Comparison of ENCODE assay signal across 22 mouse cellular contexts in the genomic region with DNA sequence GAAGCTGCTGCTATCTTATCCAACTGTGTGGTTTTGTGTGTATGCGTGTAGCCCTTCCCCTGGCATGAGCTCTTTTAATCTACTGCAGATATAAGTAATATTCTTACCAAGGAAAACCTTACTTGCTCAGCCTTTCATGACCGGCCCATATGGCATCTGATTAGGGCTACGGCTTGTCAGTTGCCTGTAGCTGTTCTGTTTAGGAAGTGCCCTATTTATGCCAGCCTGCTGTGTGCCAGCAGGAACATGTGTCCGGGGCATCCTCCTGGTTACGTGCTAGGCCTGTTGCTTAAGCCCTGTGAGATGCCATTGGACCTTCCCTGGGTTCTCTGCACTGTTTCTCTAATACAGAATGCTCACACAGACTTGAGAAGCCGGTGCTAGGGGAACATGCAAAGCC.
DNase-seq lines count a peak whose midpoint lies in the region; ATAC-seq lines count a peak whose summit lies in the region.
"Had no signal": no experiment of that assay in that cellular context is flagged by ENCODE, and none has a peak within 500 bp of the region (broad histone marks: within the 10 kb centered on the region; RNA-seq: fewer than 3 reads in every experiment).

No protein-coding gene starts in this region.

- peaks cover 9% of the 10 kb centered on the region; the same call in 1 of the 2 replicates for H3K4me1 ChIP-seq in forebrain, embryonic 16.5 days (replicated peaks; ENCODE audit: control insufficient read depth, insufficient read depth, low read length)
- no peaks in the 10 kb centered on the region for H3K4me1 ChIP-seq in forebrain, embryonic 11.5 days (replicated peaks; ENCODE audit: control insufficient read depth, insufficient read depth, low read length)
- H3K4me1 ChIP-seq in neural tube, embryonic 14.5 days (ENCODE audit: control insufficient read depth, insufficient read depth, low read length), result no peaks in the 10 kb centered on the region
- 0 out of 2 replicates have a peak, but pooled peaks cover 4% of the 10 kb centered on the region for H3K4me1 ChIP-seq in neural tube, embryonic 15.5 days
- H3K4me1 ChIP-seq: heart, embryonic 10.5 days had no signal

- H3K4me3 ChIP-seq in forebrain, embryonic 16.5 days (replicated peaks; ENCODE audit: low read length), result no peak overlapping the region
- no peak overlapping the region for H3K4me3 ChIP-seq in forebrain, embryonic 11.5 days (ENCODE audit: low read depth, low read length)
- no peak overlapping the region for H3K4me3 ChIP-seq in neural tube, embryonic 14.5 days (ENCODE audit: low read depth, low read length)
- H3K4me3 ChIP-seq in neural tube, embryonic 15.5 days (replicated peaks), result no peak overlapping the region
- H3K4me3 ChIP-seq: erythroblast, embryonic 14.5 days; heart, embryonic 10.5 days; midbrain, embryonic 13.5 days had no signal

- WGBS in forebrain, embryonic 16.5 days, result 62% methylated on average over 6 of the region's 6 CpGs
- WGBS in forebrain, embryonic 11.5 days, result 89% methylated on average over 6 of the region's 6 CpGs
- WGBS in neural tube, embryonic 14.5 days, result 75% methylated on average over 6 of the region's 6 CpGs
- WGBS in neural tube, embryonic 15.5 days, result 72% methylated on average over 6 of the region's 6 CpGs

- no peak overlapping the region for H3K4me2 ChIP-seq in forebrain, embryonic 16.5 days (ENCODE audit: low read length)
- no peak overlapping the region for H3K4me2 ChIP-seq in forebrain, embryonic 11.5 days (ENCODE audit: low read depth, low read length, severe bottlenecking)
- H3K4me2 ChIP-seq in neural tube, embryonic 14.5 days (ENCODE audit: low read depth, low read length), result no peak overlapping the region
- H3K4me2 ChIP-seq in neural tube, embryonic 15.5 days, result no peak overlapping the region
- H3K4me2 ChIP-seq: midbrain, embryonic 13.5 days had no signal

- H3K9me3 ChIP-seq in forebrain, embryonic 16.5 days (ENCODE audit: control insufficient read depth, low read length), result no peaks in the 10 kb centered on the region
- no peaks in the 10 kb centered on the region for H3K9me3 ChIP-seq in forebrain, embryonic 11.5 days (ENCODE audit: control insufficient read depth, low read length)
- H3K9me3 ChIP-seq in neural tube, embryonic 14.5 days (ENCODE audit: control insufficient read depth, low read length), result no peaks in the 10 kb centered on the region
- no peaks in the 10 kb centered on the region for H3K9me3 ChIP-seq in neural tube, embryonic 15.5 days (replicated peaks)
- H3K9me3 ChIP-seq: midbrain, embryonic 13.5 days had no signal

- peak; percentile 5 for DNase-seq in cerebellum, adult 9-11 months
- no peak for DNase-seq in cerebellum, adult 11-12 months
- no peak for DNase-seq in forebrain, embryonic 11.5 days (ENCODE audit: low spot score)
- peak; percentile 5 for DNase-seq in retina, postnatal 7 days (ENCODE audit: low read depth, low spot score)
- no peak for DNase-seq in adrenal gland, postnatal 4 days (ENCODE audit: low spot score in 2 of 2)
- DNase-seq: adrenal gland, adult 2 months; heart, postnatal 10 days; kidney, adult 8-10 months; kidney, postnatal 25 days; layer of hippocampus, adult 9-11 months; liver; lung, adult 18-20 months; lung, postnatal 36 days; right cerebral cortex, postnatal 4 days; thymus, postnatal 36 days had no signal

- H3K36me3 ChIP-seq in forebrain, embryonic 16.5 days (ENCODE audit: control insufficient read depth, insufficient read depth), result peaks cover 9% of the 10 kb centered on the region
- H3K36me3 ChIP-seq in forebrain, embryonic 11.5 days (ENCODE audit: control insufficient read depth, insufficient read depth, low read length), result no peaks in the 10 kb centered on the region; the same call in 1 of the 2 replicates
- no peaks in the 10 kb centered on the region for H3K36me3 ChIP-seq in neural tube, embryonic 14.5 days (ENCODE audit: control insufficient read depth, insufficient read depth, low read length)
- peaks cover 10% of the 10 kb centered on the region for H3K36me3 ChIP-seq in neural tube, embryonic 15.5 days

- H3K27ac ChIP-seq in forebrain, embryonic 16.5 days (ENCODE audit: low read length), result peak overlapping the region; percentile 22; the same call in 1 of the 2 replicates
- no peak overlapping the region for H3K27ac ChIP-seq in forebrain, embryonic 11.5 days (ENCODE audit: low read depth, low read length)
- H3K27ac ChIP-seq in neural tube, embryonic 14.5 days (ENCODE audit: low read depth, low read length), result 0 out of 2 replicates have a peak overlapping the region, but pooled peaks have one; percentile 16
- no peak overlapping the region for H3K27ac ChIP-seq in neural tube, embryonic 15.5 days (replicated peaks)
- H3K27ac ChIP-seq: heart, embryonic 10.5 days; midbrain, embryonic 13.5 days had no signal

- no peaks in the 10 kb centered on the region for H3K27me3 ChIP-seq in forebrain, embryonic 16.5 days (replicated peaks; ENCODE audit: control insufficient read depth, insufficient read depth, low read length)
- H3K27me3 ChIP-seq in forebrain, embryonic 11.5 days (ENCODE audit: control insufficient read depth, insufficient read depth, low read length), result no peaks in the 10 kb centered on the region
- H3K27me3 ChIP-seq in neural tube, embryonic 14.5 days (ENCODE audit: control insufficient read depth, insufficient read depth, low read length), result no peaks in the 10 kb centered on the region
- no peaks in the 10 kb centered on the region for H3K27me3 ChIP-seq in neural tube, embryonic 15.5 days (replicated peaks)
- H3K27me3 ChIP-seq: midbrain, embryonic 13.5 days had no signal

- ATAC-seq in forebrain, embryonic 16.5 days, result no peak; the same call in 1 of the 2 replicates
- no peak for ATAC-seq in forebrain, embryonic 11.5 days (replicated peaks; ENCODE audit: low FRiP score)
- ATAC-seq in neural tube, embryonic 14.5 days (ENCODE audit: low read depth), result peak; percentile 54; the same call in 1 of the 2 replicates
- ATAC-seq in neural tube, embryonic 15.5 days (ENCODE audit: low FRiP score), result no peak
- ATAC-seq: inflammation-experienced regulatory T-cells, adult 6 months; midbrain, embryonic 13.5 days had no signal

- 0 out of 2 replicates have a peak overlapping the region, but pooled peaks have one; percentile 14 for H3K9ac ChIP-seq in forebrain, embryonic 16.5 days (replicated peaks; ENCODE audit: low read depth, low read length)
- H3K9ac ChIP-seq in forebrain, embryonic 11.5 days (ENCODE audit: low read length), result no peak overlapping the region
- no peak overlapping the region for H3K9ac ChIP-seq in neural tube, embryonic 14.5 days (replicated peaks; ENCODE audit: low read depth, low read length)
- H3K9ac ChIP-seq in neural tube, embryonic 15.5 days (replicated peaks), result no peak overlapping the region
- H3K9ac ChIP-seq: midbrain, embryonic 13.5 days had no signal

Comparison
In these comparisons a context has a peak if more than half of its experiments do, and no peak if none do; other contexts are left out.
1. DNase-seq: peak in cerebellum, adult 9-11 months (single experiment) and retina, postnatal 7 days (single experiment); none in cerebellum, adult 11-12 months (single experiment), forebrain, embryonic 11.5 days (single experiment) and adrenal gland, postnatal 4 days (0 of 2).
2. H3K27ac ChIP-seq: peak in forebrain, embryonic 16.5 days (single experiment) and neural tube, embryonic 14.5 days (single experiment); none in forebrain, embryonic 11.5 days (single experiment) and neural tube, embryonic 15.5 days (single experiment).